Mouse (Mus musculus): ENCODE results near the gene Ier3.
"Not testable (repeated sequence)": the region's sequence is repeated elsewhere in the genome, so short reads cannot be mapped to it uniquely, and the experiment has no call there.

Gene Ier3

GRCm38 (mm10) chr17:35836178-35836965 lies 14.9 kb downstream of the Ier3 start:
- peak; percentile 87 for DNase-seq (ENCODE audit: low spot score)

- DNase-seq (ENCODE audit: low spot score): peak; percentile 88
Observed at GRCm38 (mm10) chr17:35836991-35837422, 15.5 kb downstream of the Ier3 start.

- peak; percentile 48 for DNase-seq (ENCODE audit: low spot score)
Observed at GRCm38 (mm10) chr17:35837487-35837886, 16.0 kb downstream of the Ier3 start.

GRCm38 (mm10) chr17:35838122-35838544 lies 16.6 kb downstream of the Ier3 start, which contains the start of gene Tubb5:
Gene Tubb5 (minus strand): TSS chr17:35838306.
- peak; percentile 97 for DNase-seq (ENCODE audit: low spot score)

GRCm38 (mm10) chr17:35838570-35838969 lies 17.1 kb downstream of the Ier3 start:
- no peak for DNase-seq (ENCODE audit: low spot score)

GRCm38 (mm10) chr17:35839002-35839401 lies 17.5 kb downstream of the Ier3 start:
- DNase-seq (ENCODE audit: low spot score): not testable (repeated sequence)

- no peak for DNase-seq (ENCODE audit: low spot score)
Observed at GRCm38 (mm10) chr17:35840561-35840960, 19.1 kb downstream of the Ier3 start.

- peak; percentile 99 for DNase-seq (ENCODE audit: low spot score)
Observed at GRCm38 (mm10) chr17:35841076-35841950, 19.8 kb downstream of the Ier3 start, which contains the start of gene Mdc1. Gene Mdc1 (plus strand): TSS chr17:35841515.

- no peak for DNase-seq (ENCODE audit: low spot score)
Observed at GRCm38 (mm10) chr17:35842006-35842405, 20.5 kb downstream of the Ier3 start.

GRCm38 (mm10) chr17:35843514-35843913 lies 22.0 kb downstream of the Ier3 start:
- no peak for DNase-seq (ENCODE audit: low spot score)

- no peak for DNase-seq (ENCODE audit: low spot score)
Observed at GRCm38 (mm10) chr17:35848112-35848511, 26.6 kb downstream of the Ier3 start.

GRCm38 (mm10) chr17:35850974-35851373 lies 29.5 kb downstream of the Ier3 start:
- no peak for DNase-seq (ENCODE audit: low spot score)

GRCm38 (mm10) chr17:35859371-35859770 lies 37.9 kb downstream of the Ier3 start:
- no peak for DNase-seq (ENCODE audit: low spot score)

- DNase-seq (ENCODE audit: low spot score): no peak
Observed at GRCm38 (mm10) chr17:35859835-35860234, 38.4 kb downstream of the Ier3 start.

GRCm38 (mm10) chr17:35860831-35861197 lies 39.3 kb downstream of the Ier3 start:
- no peak for DNase-seq (ENCODE audit: low spot score)

- DNase-seq (ENCODE audit: low spot score): peak; percentile 90
Observed at GRCm38 (mm10) chr17:35861198-35861857, 39.8 kb downstream of the Ier3 start, which contains the start of gene Nrm. Gene Nrm (plus strand): TSS chr17:35861318.

GRCm38 (mm10) chr17:35864832-35865353 lies 43.4 kb downstream of the Ier3 start:
- no peak for DNase-seq (ENCODE audit: low spot score)

GRCm38 (mm10) chr17:35865481-35866280 lies 44.2 kb downstream of the Ier3 start, which contains the start of gene Ppp1r18:
Gene Ppp1r18 (plus strand): TSS chr17:35865593.
- peak; percentile 76 for DNase-seq (ENCODE audit: low spot score)

- peak; percentile 68 for DNase-seq (ENCODE audit: low spot score)
Observed at GRCm38 (mm10) chr17:35866281-35866831, 44.9 kb downstream of the Ier3 start.

Measured in urinary bladder, postnatal 14 days (tissue).